In genomic region chr3:35899109-35899508, GRCm38 (mm10) we compare ENCODE assay signal across 21 mouse cellular contexts. TPM values are rescaled to one million over a fixed set of nuclear protein-coding genes. Genes with fewer than 3 reads are reported as not detected.
A peak's percentile ranks its signal among the peaks of the same experiment; 100 is the strongest.
DNase-seq lines count a peak whose midpoint lies in the region; ATAC-seq lines count a peak whose summit lies in the region.
"Had no signal": no experiment of that assay in that cellular context is flagged by ENCODE, and none has a peak within 500 bp of the region (broad histone marks: within the 10 kb centered on the region; RNA-seq: fewer than 3 reads in every experiment).

No protein-coding gene starts in this region.

- H3K9ac ChIP-seq in liver, embryonic 12.5 days: no peak overlapping the region

- H3K27ac ChIP-seq in liver, embryonic 12.5 days: no peak overlapping the region

- H3K4me3 ChIP-seq in liver, embryonic 12.5 days: no peak overlapping the region

- no peaks in the 10 kb centered on the region for H3K27me3 ChIP-seq in liver, embryonic 12.5 days (replicated peaks)
- H3K27me3 ChIP-seq: CH12.LX, Patski had no signal

- 0 out of 2 replicates have a peak, but pooled peaks have one; percentile 15 for ATAC-seq in common myeloid progenitor, adult 5-6 weeks (replicated peaks; ENCODE audit: low read depth, poor library complexity, severe bottlenecking)
- peak; percentile 75 for ATAC-seq in granulocyte monocyte progenitor cell, adult 5-6 weeks (replicated peaks; ENCODE audit: poor library complexity, severe bottlenecking)
- peak; percentile 72 for ATAC-seq in megakaryocyte progenitor cell, adult 5-6 weeks (replicated peaks; ENCODE audit: poor library complexity)
- no peak for ATAC-seq in liver, embryonic 12.5 days
- ATAC-seq: activated CD4-positive, CD25-positive, alpha-beta regulatory T cell, adult 4 months; CD4-positive, CD25-positive, alpha-beta regulatory T cell, adult 4 months; Patski had no signal

- H3K9me3 ChIP-seq in liver, embryonic 12.5 days (replicated peaks): no peaks in the 10 kb centered on the region
- H3K9me3 ChIP-seq: G1E had no signal

- H3K4me1 ChIP-seq in liver, embryonic 12.5 days: no peaks in the 10 kb centered on the region

- no peak for DNase-seq in adrenal gland, adult 2 months
- no peak for DNase-seq in adrenal gland, adult 8-10 months
- DNase-seq: adrenal gland, postnatal 10 days; adrenal gland, postnatal 14 days; adrenal gland, postnatal 25 days; adrenal gland, postnatal 36 days; B cell, adult 2 months; cerebellum, adult 11 months; cerebellum, adult 11-12 months; cerebellum, adult 18-20 months; cerebellum, adult 2 months; cerebellum, adult 8-10 months had no signal

- 93% methylated on average over 3 of the region's 3 CpGs for WGBS in liver, embryonic 12.5 days (ENCODE audit: insufficient replicate concordance)

- H3K36me3 ChIP-seq in liver, embryonic 12.5 days: peaks cover 64% of the 10 kb centered on the region

- H3K4me2 ChIP-seq in liver, embryonic 12.5 days: no peak overlapping the region

RNA-seq across cellular contexts. Expression of gene Dcun1d1, which starts 38.1 kb away (rescaled TPM):
- total RNA-seq in common myeloid progenitor, adult 5-6 weeks (2017): 226 and 326 TPM in 2 replicates
- total RNA-seq in granulocyte monocyte progenitor cell, adult 5-6 weeks (2014; fragmentation: Nextera tagmentation): 90.1 and 111 TPM in 2 replicates
- total RNA-seq in granulocyte monocyte progenitor cell, adult 5-6 weeks (2017): 221 and 228 TPM in 2 replicates
- total RNA-seq in megakaryocyte progenitor cell, adult 5-6 weeks (2015): 134 and 137 TPM in 2 replicates
- 145 and 219 TPM in 2 replicates for total RNA-seq in megakaryocyte progenitor cell, adult 5-6 weeks (2017)
- 10 to 100 TPM; 64.1 to 84.2 TPM for total RNA-seq in adrenal gland, adult 2 months (2021)
- polyA plus RNA-seq in adrenal gland, adult 2 months (2012; rRNA removed): 1.5 and 2.2 TPM in 2 replicates
- total RNA-seq in adrenal gland, adult 8-10 months (2022): 10 to 100 TPM; 74.5 to 85.3 (median 77.8) TPM
- polyA plus RNA-seq in liver, embryonic 12.5 days (2016; fragmentation: Nextera tagmentation; extraction: Ambion mirVana): 92.7 and 96.5 TPM in 2 replicates
